Mouse (Mus musculus) v-Abl transformed pro-B cells (cell line): ENCODE data around the gene Rtn2.

Experiments
- in situ Hi-C, 2 experiments: fragments of 400-800 bp; cut with MboI; formaldehyde crosslinking; loops; one replicate each; pipeline ENCODE4 v1.15.1; 2025; ENCODE audit not compliant: unreplicated experiment in 2 of 2

Rtn2 gene

DNA sequence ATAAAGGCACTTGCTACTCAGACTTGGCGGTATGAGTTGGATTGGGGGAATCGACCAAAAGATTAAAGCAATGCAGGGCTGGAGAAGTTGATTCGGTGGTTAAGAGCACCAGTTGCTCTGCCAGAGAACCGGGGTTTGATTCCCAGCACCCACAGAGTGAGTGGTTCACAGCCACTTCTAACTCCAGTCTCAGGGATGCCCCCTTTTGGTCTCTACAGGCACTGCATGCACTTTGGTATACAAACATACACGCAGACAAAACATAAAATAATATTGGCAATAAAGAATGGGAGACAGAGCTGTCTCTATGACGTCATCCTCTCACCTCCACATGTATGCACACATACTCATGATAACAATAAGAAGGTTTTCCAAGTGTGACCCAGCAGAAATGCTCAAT lies 14.6 kb downstream of the Rtn2 start:
- in situ Hi-C loops = no loop called here

DNA sequence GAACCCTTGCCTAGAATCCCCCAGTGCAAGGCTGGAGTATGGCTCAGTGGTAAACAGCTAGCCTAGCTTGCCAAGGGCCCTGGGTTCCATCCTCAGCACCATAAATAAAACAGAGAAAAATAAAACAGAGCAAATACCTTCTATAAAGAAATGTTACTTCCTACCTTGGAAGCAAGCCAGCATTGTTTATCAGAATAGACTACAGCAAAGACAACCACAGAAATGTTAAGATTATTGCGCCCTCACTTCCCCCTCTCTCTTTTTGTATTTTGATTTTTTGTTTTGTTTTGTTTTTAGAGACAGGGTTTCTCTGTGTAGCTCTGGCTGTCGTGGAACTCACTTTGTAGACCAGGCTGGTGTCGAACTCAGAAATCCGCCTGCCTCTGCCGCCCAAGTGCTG lies 15.4 kb downstream of the Rtn2 start:
- in situ Hi-C loops = no loop called here

DNA sequence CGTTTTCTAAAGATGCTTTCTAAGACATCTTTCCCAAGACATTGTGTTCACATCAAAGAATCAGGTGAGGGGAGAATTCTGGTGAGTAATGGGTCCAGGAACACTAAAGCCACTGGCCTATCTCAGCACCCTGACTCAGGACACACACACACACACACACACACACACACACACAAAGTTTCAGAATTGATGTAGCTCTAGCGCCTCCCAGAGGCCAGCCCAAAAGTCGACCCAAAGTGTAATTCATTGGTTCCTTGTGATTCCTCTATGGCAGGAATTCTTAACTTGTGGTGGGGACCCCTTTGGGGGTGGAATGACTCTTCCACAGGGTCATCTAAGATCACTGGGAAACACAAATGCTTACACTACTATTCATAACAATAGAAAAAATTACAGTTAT lies 16.8 kb downstream of the Rtn2 start:
- in situ Hi-C loops = no loop called here

DNA sequence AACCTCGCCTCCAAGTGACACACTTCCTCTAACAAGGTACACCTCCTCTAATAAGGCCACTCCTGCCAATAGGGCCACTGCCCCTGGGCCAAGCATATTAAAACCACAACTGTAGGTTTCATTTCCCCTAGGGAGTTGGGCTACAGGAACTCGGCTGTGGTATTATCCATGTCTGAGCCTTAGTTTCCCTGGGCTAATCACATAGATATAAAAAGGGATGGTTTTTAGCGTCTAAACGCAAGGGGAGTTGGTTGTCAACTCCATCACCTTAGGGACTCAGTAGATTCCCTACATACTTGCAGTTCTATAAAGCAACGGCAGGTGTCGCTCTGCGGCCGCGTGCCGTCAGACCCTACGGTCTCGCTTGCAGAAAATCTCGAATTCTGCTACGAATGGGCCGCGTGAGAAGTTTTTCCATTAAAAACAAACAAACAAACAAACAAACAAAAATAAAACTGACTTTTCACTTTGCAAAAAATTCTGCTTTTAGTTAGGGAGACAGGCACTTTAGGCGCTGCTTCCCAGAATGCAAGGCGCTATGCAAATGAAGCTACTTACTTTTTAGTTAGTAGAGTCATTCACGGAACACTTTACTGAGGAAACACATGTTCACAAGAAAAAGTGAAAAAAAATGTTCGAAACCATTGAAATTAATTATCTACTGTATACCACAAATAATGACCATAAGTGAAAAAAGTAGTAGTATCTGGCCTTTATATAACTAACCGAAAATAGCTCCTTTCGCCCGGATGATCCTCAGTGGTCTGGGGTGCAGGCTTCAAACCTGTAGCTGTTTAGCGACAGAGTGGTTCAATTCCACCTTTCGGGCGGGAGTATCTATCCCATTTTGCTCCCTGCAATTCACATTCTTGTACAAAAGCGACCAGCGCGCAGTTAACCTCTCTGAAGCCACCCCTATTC lies 18.3 kb downstream of the Rtn2 start:
- in situ Hi-C loops = loop anchor here (5.0 kb wide), 1 partner anchor 42 kb away; the partner anchor contains the start of gene Ercc1 (in 2 of the 2)

DNA sequence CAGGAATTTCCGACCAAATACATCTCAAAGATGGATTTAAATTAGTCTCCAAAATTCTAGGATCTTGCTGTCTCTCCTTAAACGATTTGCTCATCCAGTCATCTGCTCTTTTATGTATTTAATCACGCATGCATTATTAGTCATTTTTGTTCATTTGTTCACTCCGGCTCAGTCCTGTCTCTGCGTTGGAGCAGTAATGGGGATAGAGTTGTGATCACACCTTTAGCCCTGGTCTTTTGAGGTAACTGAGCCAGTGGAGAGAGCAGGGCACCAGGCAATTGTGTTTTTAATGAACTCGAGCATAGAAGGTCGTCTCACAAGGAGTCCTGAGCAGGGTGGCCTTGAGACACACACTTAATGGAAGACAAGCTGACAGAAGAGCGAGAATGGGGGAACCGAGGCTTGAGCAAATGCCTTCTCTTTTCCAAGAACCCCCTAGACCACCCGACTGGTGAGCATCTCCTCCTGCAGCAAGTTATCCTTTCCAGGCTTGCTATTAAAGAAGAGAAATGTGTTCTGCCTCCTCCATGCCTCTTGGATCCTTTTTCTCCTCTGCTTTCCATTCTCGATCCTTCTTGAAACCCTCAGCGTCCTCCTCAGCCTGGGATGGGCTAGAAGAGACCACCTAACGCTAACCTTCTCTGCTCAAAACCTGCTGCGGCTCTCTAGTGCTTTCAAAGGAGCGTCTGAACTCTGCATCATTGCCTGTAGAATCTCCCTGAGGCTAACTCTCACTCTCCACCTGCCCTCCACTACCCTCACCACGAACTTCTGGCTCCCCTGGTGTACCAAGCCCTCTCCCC lies 19.2 kb downstream of the Rtn2 start:
- in situ Hi-C loops = loop anchor here (5.0 kb wide), 1 partner anchor 41 kb away; the partner anchor contains the start of gene Ercc1 (in 2 of the 2)

DNA sequence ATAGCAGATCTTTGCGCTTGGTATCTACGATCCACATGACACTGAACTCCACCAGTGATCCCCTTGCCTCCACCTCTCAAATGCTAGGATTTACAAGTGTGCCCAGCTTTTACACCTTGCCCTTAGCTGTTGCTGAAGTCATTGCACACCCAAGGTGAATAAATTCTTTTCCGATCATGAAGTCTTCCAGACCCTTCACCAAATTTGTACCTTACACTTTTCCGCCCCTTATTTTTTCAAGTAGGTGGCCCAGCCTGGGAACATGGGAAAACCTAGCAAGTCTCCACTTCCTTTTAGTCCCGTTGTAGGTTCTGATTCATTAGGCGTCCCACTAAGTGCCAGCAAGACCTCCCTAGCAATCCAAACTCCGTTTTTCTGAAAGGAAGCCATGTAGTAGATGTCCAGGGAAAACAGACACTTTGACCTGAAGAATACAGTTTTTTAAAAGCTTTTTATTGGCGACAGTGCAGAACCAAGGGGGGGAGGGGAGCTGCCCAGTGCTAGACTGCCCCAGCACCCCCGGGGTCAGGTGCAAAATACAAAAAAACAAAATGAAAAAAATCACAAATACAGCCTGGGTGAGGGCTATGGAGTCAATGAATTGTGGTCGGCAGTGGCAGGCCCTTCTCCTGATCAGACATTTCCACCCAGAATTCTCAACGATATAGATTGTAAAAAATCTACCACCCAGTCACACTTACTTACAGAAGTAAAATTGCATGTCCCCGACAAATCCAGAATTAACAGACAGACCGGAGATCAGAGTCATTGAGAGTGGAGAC lies 20.0 kb downstream of the Rtn2 start:
- in situ Hi-C loops = loop anchor here (5.0 kb wide), 1 partner anchor 40 kb away; the partner anchor contains the start of gene Ercc1 (in 2 of the 2)

DNA sequence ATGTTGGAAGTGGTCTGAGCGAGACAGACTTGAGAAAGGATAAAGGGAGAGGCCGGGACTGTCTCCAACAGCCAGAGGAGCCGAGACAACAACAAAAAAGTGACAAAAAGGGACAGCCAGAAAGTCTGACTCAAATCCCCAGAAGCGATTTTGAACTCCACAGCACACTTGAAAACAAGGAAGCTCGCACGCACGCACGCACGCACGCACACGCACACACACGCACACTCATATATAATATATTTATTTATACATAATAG lies 20.6 kb downstream of the Rtn2 start:
- in situ Hi-C loops = loop anchor here (5.0 kb wide), 1 partner anchor 39 kb away; the partner anchor contains the start of gene Ercc1 (in 2 of the 2)

DNA sequence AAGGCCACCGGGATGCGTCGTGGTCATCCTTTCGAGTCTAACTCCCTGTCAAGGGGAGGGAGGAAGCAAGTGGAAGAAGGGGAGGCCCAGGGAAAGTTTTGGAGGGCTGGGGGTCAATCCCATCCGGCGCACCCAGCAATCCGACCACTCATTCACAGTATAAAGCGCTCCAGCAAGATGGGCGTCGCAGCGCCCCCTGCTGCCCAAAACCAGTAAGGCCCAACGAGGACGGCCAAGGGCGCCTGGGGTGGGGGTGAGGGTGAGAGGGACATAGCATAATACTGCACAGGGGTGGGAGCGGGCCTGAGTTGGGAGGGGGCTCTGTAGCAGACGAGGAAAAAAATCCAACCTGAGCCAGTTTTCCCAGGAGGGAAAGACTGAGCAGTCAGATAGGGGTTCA lies 21.3 kb downstream of the Rtn2 start:
- in situ Hi-C loops = loop anchor here (5.0 kb wide), 1 partner anchor 39 kb away; the partner anchor contains the start of gene Ercc1 (in 2 of the 2)

DNA sequence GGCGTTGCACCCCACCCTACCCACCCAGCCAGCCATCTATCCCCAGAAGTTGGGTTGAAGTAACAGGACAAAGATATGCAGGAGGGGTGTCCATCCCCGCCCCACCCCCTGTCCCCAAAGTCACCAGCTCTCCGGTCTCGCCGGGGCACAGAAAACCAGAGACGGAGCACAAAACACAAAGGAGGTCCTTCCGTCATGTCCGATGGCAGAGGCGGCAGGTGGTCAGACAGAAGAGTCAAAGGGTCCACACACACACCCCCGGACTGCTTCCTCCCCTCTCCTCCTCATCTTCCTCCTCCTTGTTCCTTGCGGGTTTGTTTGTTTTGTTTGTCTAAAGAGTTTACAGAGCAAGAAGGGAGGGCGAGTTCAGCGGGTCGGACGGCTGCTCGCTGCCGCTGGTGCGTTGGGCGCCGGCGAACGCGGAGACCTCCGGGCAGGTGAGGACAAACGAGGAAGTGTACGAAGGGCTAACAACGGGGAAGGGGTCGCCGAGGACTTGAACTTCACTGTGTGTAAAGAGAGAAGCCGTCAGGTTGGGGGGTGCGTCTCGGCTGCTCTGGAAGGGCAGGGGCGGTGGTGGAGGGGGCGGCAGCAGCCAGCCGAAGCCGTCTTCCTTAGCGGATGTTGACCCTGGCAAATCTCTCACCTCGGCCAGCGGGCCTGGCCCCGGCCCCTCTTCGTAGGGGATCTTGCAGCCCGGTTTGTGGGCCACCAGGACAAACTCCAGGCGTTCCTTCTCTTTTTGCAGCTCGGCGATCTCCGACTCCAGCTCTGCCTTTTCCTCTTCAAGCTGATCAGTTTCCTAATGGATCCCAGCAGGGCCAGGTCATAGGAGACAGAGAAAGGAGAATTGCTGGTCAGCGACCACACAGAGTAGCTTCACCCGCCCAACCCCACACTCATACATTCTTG lies 22.3 kb downstream of the Rtn2 start:
- in situ Hi-C loops = loop anchor here (5.0 kb wide), 1 partner anchor 38 kb away; the partner anchor contains the start of gene Ercc1 (in 2 of the 2)

DNA sequence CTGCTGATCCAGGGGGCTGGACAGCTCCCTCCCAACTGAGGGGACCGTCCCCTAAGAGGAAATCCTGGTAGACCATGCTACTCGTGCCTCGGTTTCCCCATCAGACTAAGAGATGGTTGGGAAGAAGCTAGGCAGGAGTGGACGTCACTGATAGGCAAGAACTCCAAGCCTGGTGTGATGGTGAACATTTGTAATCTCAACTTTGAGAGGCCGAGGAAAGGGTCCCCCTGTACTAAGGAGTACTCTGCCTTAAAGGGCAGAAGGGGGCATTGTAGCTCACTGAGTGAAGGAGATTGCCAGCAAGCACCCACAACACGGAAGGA lies 22.9 kb downstream of the Rtn2 start:
- in situ Hi-C loops = no loop called here

DNA sequence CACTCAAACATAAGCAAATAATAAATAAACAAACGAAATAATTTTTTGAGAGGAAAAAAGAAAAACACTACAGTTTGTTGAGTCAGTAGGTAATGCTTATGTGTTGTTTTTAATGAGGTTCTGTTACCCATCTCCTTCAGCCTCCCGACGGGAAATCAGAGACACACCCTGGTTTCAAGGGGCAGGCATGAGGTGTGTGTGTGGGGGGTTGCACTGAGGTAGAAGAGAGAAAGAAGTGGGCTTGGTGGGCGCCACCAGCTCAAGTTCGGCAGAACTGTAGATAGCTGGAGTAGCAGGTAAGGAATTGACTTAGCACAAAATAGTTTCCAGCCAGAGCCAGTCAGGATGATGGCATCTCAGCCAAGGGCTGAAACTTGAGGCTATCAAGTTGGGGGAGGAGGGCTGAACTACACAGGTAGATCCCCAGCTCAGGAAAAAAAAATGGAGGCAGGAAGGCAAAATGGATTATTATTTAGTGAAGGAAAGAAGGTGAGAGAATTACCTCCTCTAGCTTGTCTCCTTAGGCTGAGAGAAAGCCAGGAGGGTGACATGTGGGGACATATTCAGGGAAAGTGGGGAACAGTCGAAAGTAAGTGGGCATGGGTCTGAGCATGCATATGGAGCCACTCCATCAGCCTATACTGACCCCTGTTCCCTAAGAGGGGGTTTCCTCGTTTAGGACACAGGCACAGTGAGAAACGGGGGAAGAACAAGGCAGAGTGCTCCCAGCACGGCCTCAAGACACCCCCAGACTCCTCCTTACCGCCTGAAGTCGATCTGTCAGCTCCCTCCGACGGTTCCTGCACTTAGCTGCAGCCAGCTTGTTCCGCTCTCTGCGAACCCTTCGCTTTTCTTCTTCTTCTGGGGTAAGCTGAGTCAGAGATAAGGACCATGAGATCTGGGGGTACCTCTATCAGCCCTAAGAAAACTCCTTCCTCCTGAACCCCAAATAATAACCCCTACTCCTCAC lies 23.7 kb downstream of the Rtn2 start:
- in situ Hi-C loops = no loop called here

DNA sequence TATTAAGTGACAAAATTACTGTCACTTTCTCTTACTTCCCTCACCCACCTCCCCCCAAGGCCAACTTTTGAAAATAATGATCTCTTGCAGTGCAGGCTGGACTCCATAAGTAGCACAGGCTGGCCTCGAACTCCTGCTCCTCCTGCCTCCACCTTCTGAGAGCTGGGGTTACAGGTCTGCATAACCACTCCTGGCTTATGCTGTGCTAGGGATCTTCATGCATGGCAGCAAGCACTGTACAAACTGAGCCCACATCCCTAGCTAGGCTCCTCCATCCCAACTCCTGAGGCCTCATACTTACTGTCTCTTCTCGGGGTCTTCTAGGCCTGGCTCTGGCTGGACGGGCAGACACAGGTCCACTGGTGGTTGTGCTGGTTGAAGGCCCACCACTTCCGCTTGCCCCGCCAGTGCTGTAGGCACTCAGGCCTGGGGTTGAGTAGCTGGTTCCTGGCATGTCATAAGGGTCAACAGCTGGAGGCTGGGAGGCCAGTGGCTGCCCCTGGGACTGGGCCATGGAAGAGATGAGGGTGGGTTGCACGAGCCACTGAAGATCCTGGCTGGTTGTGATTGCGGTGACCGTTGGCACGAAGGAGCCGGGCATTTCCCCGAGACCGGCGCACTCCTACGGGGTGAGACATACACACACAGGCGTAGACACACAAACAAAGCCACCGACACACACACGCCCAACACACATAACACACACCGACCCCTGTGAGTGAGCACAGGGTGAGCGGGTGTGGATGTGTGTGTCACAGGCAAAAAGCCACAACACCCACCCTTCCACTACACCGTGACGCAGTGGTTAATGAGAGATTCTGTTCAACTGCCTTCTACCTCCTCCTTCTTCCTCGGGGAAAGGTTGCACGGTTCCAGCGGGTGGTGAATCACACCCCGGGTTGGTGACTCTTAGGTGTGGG lies 24.7 kb downstream of the Rtn2 start:
- in situ Hi-C loops = no loop called here

DNA sequence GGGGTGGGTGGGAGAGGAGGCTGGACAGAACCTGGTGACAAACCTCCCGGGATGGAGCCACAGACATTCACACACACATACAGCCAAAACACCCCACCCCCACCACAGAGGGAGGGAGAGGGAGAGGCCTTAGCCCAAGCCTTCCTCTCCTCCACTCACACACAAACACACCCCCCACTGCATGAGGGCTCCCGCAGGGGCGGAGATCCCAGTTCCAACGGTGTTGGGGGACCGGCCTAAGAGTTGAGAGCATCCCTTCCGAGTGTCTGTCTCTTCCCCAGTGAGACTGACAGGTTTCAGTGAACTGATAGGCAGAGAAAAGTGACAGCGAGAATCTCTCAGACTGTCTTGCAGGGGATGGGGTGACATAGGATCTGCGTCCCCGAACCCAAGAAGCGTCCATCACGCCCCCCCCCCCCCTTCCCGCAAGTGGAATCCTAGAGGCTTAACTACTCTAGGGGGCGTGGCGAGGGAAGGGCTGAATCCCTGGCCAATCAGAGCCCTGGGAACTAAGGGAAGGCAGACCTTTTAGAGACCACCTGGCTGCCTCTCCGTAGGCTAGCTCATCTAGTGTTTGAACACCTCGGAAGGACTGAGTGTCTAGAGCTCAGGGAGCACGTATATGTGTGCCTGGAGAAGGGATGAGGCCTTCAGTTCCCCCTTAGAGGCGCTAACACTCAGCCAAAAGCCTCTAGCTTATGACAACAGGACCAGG lies 25.5 kb downstream of the Rtn2 start:
- in situ Hi-C loops = no loop called here

DNA sequence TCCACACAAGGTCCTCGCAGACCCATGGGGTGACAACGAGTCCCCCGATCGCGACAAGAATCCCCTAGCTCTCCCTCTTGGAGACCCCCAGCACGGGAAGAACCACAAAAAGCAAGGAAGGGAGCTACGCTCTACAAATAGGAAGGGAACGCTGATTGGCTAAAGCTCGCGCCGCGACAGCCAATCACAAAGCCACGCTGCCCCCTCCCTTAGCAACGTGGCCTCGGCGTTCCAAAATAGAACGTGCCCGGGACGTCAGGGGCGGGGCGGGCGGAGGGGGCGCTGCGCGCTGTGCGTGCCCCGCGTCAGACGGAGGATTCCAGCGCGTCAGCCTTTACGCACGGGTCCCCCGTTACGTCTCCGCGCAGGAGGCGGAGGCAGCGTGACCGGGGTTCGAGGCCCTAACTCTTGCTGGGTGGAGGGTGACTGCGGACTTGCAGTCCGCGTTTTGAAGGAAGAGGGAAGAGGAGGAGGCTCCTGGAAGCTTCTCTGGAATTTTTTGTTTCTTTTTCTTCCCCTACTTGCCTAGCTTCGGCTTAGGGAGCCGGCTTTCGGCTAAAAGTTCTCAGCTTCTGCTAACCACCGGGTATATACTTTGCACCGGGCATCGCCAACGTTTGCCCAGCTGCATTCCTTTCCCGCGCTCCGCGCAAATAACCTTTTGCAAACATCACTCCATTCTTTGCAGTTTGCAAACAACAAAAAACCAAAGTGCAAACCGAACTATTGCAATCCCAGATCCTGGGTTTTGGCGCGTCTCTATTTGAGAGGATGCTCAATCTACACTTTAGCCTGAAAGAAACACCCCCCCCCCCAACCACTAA lies 26.2 kb downstream of the Rtn2 start:
- in situ Hi-C loops = no loop called here

DNA sequence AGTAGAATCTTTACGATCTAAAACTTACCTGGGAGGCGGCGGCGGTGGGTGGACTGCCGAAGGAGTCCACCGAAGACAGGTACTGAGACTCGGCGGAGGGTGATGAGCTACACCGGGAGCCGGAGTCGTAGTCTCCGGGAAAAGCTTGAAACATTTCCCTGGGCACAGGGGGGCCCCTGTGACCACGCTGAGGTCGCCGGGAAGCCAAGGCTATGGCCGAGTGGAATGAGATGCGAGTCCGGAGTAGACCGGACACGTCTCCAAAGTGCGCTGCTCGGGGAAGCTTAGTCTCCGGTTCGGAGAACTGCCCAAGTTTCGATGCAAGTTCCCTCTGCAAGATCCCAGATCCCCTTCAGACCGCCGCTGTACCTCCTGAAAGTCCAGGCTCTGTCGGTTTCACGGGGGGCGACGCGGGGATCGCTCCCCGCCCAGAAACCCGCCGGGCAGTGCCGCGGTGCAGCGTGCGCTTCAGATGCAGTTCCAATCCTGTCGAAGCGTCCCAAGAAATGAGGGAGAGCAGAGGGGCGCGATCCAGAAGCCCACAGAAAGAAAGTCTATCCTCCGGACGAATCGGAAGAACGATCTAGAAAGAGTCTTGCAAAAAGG lies 27.0 kb downstream of the Rtn2 start:
- in situ Hi-C loops = no loop called here
